Mouse (Mus musculus) sigmoid colon, adult 10 weeks (tissue): ENCODE results near the gene Nfatc4. TPM values are rescaled to one million over a fixed set of nuclear protein-coding genes. Genes with fewer than 3 reads are reported as not detected.

Experiments
- polyA plus RNA-seq: library from polyadenylated mRNA; stranded (reverse); fragments of 350-450 nt; fragmentation: Illumina TruSeq; extraction: RNeasy Lipid Tissue Mini Kit (QIAGEN cat#74804); gene quantifications from one replicate; pipeline ENCODE4 v1.2.3, GENCODE M21; 2014; ENCODE audit warnings: low read depth, low replicate concordance

The Nfatc4 gene
- polyA plus RNA-seq, result 2.6 TPM

DNA sequence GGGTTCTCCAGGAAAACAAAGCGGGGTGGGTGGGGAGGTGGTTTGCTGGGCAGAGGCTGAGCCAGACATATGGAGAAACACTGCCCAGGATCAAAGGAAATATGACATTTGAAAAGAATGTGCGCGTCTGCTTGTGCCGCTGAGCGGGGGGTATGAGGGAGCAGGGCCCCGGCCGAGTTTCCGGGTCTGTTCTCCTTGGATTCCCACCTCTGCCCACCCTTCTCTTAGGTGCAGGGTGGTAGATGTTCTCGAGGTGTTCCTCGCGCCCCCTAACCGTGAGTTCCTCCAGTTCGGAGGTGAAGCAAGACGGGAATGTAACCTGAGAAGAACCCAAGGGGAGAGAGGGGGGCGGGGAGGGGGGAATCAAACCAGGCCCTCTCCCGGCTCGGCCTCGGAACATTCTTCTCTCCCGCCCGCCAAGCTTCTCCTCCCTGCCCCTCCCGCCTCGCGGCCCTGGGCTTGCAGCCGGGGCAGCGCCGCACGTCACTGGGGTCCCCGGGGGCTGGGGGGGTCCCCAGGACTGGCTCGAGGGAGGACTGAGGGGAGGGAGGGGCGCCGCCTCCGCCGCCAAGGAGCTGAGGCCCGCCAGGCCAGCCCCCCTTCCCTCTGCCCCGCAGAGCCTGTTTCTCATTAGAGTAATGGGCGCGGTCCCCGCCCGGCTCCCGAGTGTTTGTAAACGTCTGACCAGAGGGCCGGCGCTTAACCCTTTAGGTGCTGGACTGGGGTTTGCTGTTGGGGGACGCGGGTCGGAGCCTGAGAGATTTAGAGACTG lies at the start of gene Nfatc4:
Gene Nfatc4, plus strand, starts transcription at position 154 of the 772 bp plus-strand sequence.

GRCm38 (mm10) chr14:55783958-55784235 lies 39.0 kb upstream of the Nfatc4 start, which contains the start of gene Adcy4:
Adcy4 (minus strand) TSS chr14:55784095.

DNA sequence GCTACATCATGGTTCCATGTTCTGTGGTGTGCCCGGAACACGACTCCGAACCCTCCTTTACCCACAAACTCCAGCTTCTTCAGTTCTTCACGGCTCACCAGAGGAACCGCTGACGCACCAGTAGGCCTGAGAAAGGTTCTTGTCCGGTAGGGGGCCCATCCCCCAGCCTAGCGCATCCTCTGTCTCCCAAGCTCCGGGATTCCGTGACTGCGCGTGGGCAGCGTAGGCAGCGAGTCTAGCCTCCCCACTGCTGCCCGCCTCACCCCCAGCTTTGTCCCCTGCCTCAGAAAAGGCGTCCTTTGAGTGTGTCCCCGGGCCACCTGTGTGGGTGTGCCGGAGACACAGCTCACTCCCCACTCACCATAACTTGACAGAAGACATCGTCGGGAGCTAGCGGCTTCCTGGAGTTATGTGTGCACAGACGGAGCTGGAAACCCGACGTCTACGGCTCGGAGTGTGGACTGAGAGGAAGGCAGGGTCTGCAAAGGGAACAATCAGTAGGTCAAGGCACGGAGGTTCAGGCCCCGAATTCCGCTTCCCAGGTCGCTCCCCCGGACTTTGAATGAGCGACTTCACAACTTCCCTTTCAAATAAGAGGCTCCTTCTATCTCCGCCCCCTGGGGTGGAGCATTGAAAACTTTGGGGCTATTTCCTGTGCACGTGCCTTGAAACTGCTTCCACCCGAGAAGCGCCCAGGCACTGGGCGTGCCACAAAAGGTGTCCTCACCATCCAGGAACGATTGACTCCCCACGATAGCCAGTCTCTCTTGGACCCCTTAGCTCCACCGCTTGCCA lies 34.5 kb upstream of the Nfatc4 start, which contains the start of gene Ripk3:
Gene Ripk3, minus strand, starts transcription at position 610 of the 795 bp plus-strand sequence.

DNA sequence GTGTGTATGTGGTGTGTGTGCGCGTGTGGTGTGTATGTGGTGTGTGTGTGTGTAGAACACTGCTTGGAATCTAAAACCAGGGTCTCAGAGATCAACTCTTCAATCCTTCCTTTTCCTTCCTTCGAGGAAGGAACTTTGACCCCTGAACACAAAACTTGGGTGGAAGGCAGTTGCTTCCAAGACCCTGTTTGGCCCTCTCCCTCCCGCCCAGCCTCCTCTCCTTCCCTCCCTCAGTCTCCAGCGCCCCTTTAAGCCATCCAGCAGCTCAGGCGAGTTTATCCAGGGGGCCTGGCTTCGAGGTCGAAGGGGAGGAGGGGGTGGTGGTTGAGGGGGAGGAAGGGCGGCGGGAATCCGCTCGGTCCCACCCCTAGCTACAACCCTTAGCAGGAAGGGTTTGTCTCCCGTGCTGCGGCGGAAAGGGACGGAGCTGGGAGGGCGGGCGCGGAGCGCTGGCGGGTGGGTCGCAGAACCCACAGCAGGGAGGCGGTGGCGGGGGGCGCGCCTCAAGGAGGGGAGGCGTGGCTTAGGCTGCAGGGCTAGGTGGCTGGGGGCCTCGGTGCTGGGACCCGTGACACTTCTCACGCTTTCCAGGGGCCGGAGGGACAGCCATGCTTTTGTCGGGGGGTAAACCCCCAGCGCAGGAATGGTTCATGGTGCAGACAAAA lies 30.8 kb downstream of the Nfatc4 start, which contains the start of gene Nynrin:
Gene Nynrin, plus strand, starts transcription at position 390 of the 665 bp plus-strand sequence.

Other genes with a start within 250 kb of the Nfatc4 start
- not detected for gene Fitm1, start 247.5 kb upstream of the Nfatc4 start, polyA plus RNA-seq
- gene Psme1, start 245.0 kb upstream of the Nfatc4 start, polyA plus RNA-seq, result 139 TPM
- 7.3 TPM for gene Emc9, start 237.8 kb upstream of the Nfatc4 start, polyA plus RNA-seq
- gene Psme2, start 232.0 kb upstream of the Nfatc4 start, polyA plus RNA-seq, result 171 TPM
- gene Rnf31, start 231.4 kb upstream of the Nfatc4 start, polyA plus RNA-seq, result 10.6 TPM
- gene Irf9, start 219.6 kb upstream of the Nfatc4 start, polyA plus RNA-seq, result 51.9 TPM
- gene Rec8, start 205.1 kb upstream of the Nfatc4 start, polyA plus RNA-seq, result not detected
- 2.9 TPM for gene Ipo4, start 187.2 kb upstream of the Nfatc4 start, polyA plus RNA-seq
- gene Gm49378, start 185.2 kb upstream of the Nfatc4 start, polyA plus RNA-seq, result 0.63 TPM
- 52.5 TPM for gene Tm9sf1, start 179.3 kb upstream of the Nfatc4 start, polyA plus RNA-seq
- 0.50 TPM for gene Tssk4, start 173.0 kb upstream of the Nfatc4 start, polyA plus RNA-seq
- gene Mdp1, start 162.6 kb upstream of the Nfatc4 start, polyA plus RNA-seq, result 43.5 TPM
- gene Gmpr2, start 151.2 kb upstream of the Nfatc4 start, polyA plus RNA-seq, result 26.0 TPM
- gene Nedd8, start 151.0 kb upstream of the Nfatc4 start, polyA plus RNA-seq, result 50.1 TPM
- 13.6 TPM for gene Tinf2, start 141.3 kb upstream of the Nfatc4 start, polyA plus RNA-seq
- not detected for gene Tgm1, start 109.2 kb upstream of the Nfatc4 start, polyA plus RNA-seq
- gene Rabggta, start 100.9 kb upstream of the Nfatc4 start, polyA plus RNA-seq, result 0.73 TPM
- gene Dhrs1, start 77.5 kb upstream of the Nfatc4 start, polyA plus RNA-seq, result 15.3 TPM
- 3.3 TPM for gene Nop9, start 77.5 kb upstream of the Nfatc4 start, polyA plus RNA-seq
- 5.6 TPM for gene Cideb, start 64.7 kb upstream of the Nfatc4 start, polyA plus RNA-seq
- not detected for gene Ltb4r2, start 61.7 kb upstream of the Nfatc4 start, polyA plus RNA-seq
- gene Ltb4r1, start 57.2 kb upstream of the Nfatc4 start, polyA plus RNA-seq, result not detected
- gene Adcy4, start 39.0 kb upstream of the Nfatc4 start, polyA plus RNA-seq, result 0.19 TPM
- 4.4 TPM for gene Ripk3, start 34.3 kb upstream of the Nfatc4 start, polyA plus RNA-seq
- 0.35 TPM for gene Nynrin, start 30.9 kb downstream of the Nfatc4 start, polyA plus RNA-seq
- 2.5 TPM for gene Cbln3, start 61.2 kb downstream of the Nfatc4 start, polyA plus RNA-seq
- 85.5 TPM for gene Khnyn, start 61.8 kb downstream of the Nfatc4 start, polyA plus RNA-seq
- 8.1 TPM for gene Sdr39u1, start 77.1 kb downstream of the Nfatc4 start, polyA plus RNA-seq
- 1.5 TPM for gene Cma1, start 121.5 kb downstream of the Nfatc4 start, polyA plus RNA-seq
- gene Cma2, start 127.8 kb downstream of the Nfatc4 start, polyA plus RNA-seq, result not detected
- gene Mcpt1, start 194.8 kb downstream of the Nfatc4 start, polyA plus RNA-seq, result 2.3 TPM
- not detected for gene Mcpt9, start 207.4 kb downstream of the Nfatc4 start, polyA plus RNA-seq
- 1.5 TPM for gene Mcpt2, start 218.9 kb downstream of the Nfatc4 start, polyA plus RNA-seq
- gene Mcpt4, start 239.2 kb downstream of the Nfatc4 start, polyA plus RNA-seq, result 1.4 TPM